Mouse (Mus musculus) hindbrain, embryonic 11.5 days (tissue): ENCODE results near the gene Nploc4. TPM values are rescaled to one million over a fixed set of nuclear protein-coding genes. Genes with fewer than 3 reads are reported as not detected.

Source experiments
- ATAC-seq: fragments of 200-750 bp; cut with Nextera tagmentation; 2 replicates; pipeline ENCODE4 v1.8.0; 2017; ENCODE audit warnings: mild to moderate bottlenecking, moderate TSS enrichment, moderate library complexity; ENCODE audit not compliant: low FRiP score
- DNase-seq: peaks from one replicate; pipeline ENCODE4 v3.0.0-alpha.2; 2015; ENCODE audit warnings: low spot score
- H3K27ac ChIP-seq: fragments of 300-500 bp; sonication (generic); 2 replicates; pipeline ENCODE4 v1.5.1; 2014; ENCODE audit warnings: mild to moderate bottlenecking, low read depth, low read length
- H3K27me3 ChIP-seq: fragments of 300-500 bp; sonication (generic); 2 replicates; pipeline ENCODE4 v1.6.1; 2014; ENCODE audit warnings: mild to moderate bottlenecking, low read length, moderate library complexity, mixed read lengths; ENCODE audit not compliant: control insufficient read depth, insufficient read depth
- H3K36me3 ChIP-seq: fragments of 300-500 bp; sonication (generic); 2 replicates; pipeline ENCODE4 v1.6.1; 2014; ENCODE audit warnings: mild to moderate bottlenecking, low read length, moderate library complexity, mixed read lengths; ENCODE audit not compliant: control insufficient read depth, insufficient read depth
- H3K4me1 ChIP-seq: fragments of 300-500 bp; sonication (generic); replicated peaks from 2 replicates; pipeline ENCODE4 v1.6.1; 2014; ENCODE audit warnings: low read length, mixed read lengths; ENCODE audit not compliant: control insufficient read depth, insufficient read depth
- H3K4me2 ChIP-seq: fragments of 300-500 bp; sonication (generic); replicated peaks from 2 replicates; pipeline ENCODE4 v1.6.1; 2014; ENCODE audit warnings: mild to moderate bottlenecking, low read depth, low read length
- H3K4me3 ChIP-seq: fragments of 300-500 bp; sonication (generic); 2 replicates; pipeline ENCODE4 v1.5.1; 2014; ENCODE audit warnings: low read depth, low read length
- H3K9ac ChIP-seq: fragments of 300-500 bp; sonication (generic); 2 replicates; pipeline ENCODE4 v1.6.1; 2014; ENCODE audit warnings: low read depth, low read length
- H3K9me3 ChIP-seq: fragments of 300-500 bp; sonication (generic); 2 replicates; pipeline ENCODE4 v1.6.1; 2016; ENCODE audit warnings: low read length; ENCODE audit not compliant: control insufficient read depth
- WGBS: fragments of 180-500 bp; shearing (Covaris S2); extraction: QIAGEN DNeasy Blood & Tissue Kit; methylation state at CpG from one replicate; pipeline ENCODE4 v1.1.7; 2014; 5-methylcytosine and 5-hydroxymethylcytosine counted together
- polyA plus RNA-seq: library from polyadenylated mRNA; unstranded; fragments of >200 nt; fragmentation: Nextera tagmentation; extraction: Ambion mirVana; gene quantifications from 2 replicates; pipeline ENCODE4 v1.2.1, GENCODE M21; 2014

Nploc4 gene
- polyA plus RNA-seq, 1 experiment from 2014 or later: 37.5 TPM

- no peaks in the 10 kb centered on the region for H3K27me3 ChIP-seq
- no peaks in the 10 kb centered on the region for H3K9me3 ChIP-seq
- DNase-seq (no peak), ATAC-seq (no peak)
- H3K4me2 ChIP-seq: no peak overlapping the region
- H3K4me1 ChIP-seq: no peaks in the 10 kb centered on the region; the same call in 1 of the 2 replicates
- H3K36me3 ChIP-seq: no peaks in the 10 kb centered on the region
- H3K9ac ChIP-seq: no peak overlapping the region
- H3K27ac ChIP-seq: no peak overlapping the region
- WGBS: 68% methylated on average over 3 of the region's 3 CpGs
- no peak overlapping the region for H3K4me3 ChIP-seq
Measured at GRCm38 (mm10) chr11:120452246-120452645, 14.7 kb upstream of the Nploc4 start.

GRCm38 (mm10) chr11:120447179-120447578 is 9.7 kb upstream of the Nploc4 start:
- Histone ChIP-seq H3K9me3 (no peaks in the 10 kb centered on the region), H3K9ac (no peak overlapping the region), H3K27ac (no peak overlapping the region), H3K4me3 (no peak overlapping the region), H3K4me2 (no peak overlapping the region), H3K27me3 (no peaks in the 10 kb centered on the region), H3K36me3 (no peaks in the 10 kb centered on the region), H3K4me1 (no peaks in the 10 kb centered on the region)
- no peak for ATAC-seq
- 73% methylated on average over 7 of the region's 7 CpGs for WGBS
- DNase-seq: no peak

- H3K4me3 ChIP-seq: no peak overlapping the region
- no peaks in the 10 kb centered on the region for H3K36me3 ChIP-seq
- DNase-seq (no peak), ATAC-seq (no peak)
- no peak overlapping the region for H3K9ac ChIP-seq
- H3K27me3 ChIP-seq: no peaks in the 10 kb centered on the region
- H3K9me3 ChIP-seq: no peaks in the 10 kb centered on the region
- H3K4me2 ChIP-seq: no peak overlapping the region
- no peak overlapping the region for H3K27ac ChIP-seq
- WGBS: 88% methylated on average over 3 of the region's 3 CpGs
- no peaks in the 10 kb centered on the region for H3K4me1 ChIP-seq
Measured at GRCm38 (mm10) chr11:120445475-120445874, 8.0 kb upstream of the Nploc4 start.

- no peaks in the 10 kb centered on the region for H3K27me3 ChIP-seq
- DNase-seq (no peak), ATAC-seq (no peak)
- no peak overlapping the region for H3K4me3 ChIP-seq
- WGBS: 69% methylated on average over 6 of the region's 6 CpGs
- H3K4me1 ChIP-seq: no peaks in the 10 kb centered on the region
- no peak overlapping the region for H3K9ac ChIP-seq
- H3K27ac ChIP-seq: no peak overlapping the region
- H3K4me2 ChIP-seq: no peak overlapping the region
- H3K9me3 ChIP-seq: no peaks in the 10 kb centered on the region
- no peaks in the 10 kb centered on the region for H3K36me3 ChIP-seq
Measured at GRCm38 (mm10) chr11:120444106-120444505, 6.6 kb upstream of the Nploc4 start.

GRCm38 (mm10) chr11:120442765-120443280 is 5.3 kb upstream of the Nploc4 start:
- no peak overlapping the region for H3K4me2 ChIP-seq
- no peaks in the 10 kb centered on the region for H3K36me3 ChIP-seq
- H3K27ac ChIP-seq: no peak overlapping the region
- WGBS: 89% methylated on average over 3 of the region's 3 CpGs
- ATAC-seq (no peak), DNase-seq (no peak)
- H3K27me3 ChIP-seq: no peaks in the 10 kb centered on the region
- H3K9ac ChIP-seq: no peak overlapping the region
- H3K4me3 ChIP-seq: no peak overlapping the region
- H3K9me3 ChIP-seq: no peaks in the 10 kb centered on the region
- H3K4me1 ChIP-seq: no peaks in the 10 kb centered on the region

GRCm38 (mm10) chr11:120442344-120442743 is 4.8 kb upstream of the Nploc4 start, which contains the start of gene Tspan10:
Tspan10 (plus strand) TSS chr11:120442644.
- Histone ChIP-seq H3K9ac (0 out of 2 replicates have a peak within 1 kb of the TSS, but pooled peaks have one; percentile 16), H3K36me3 (no peaks in the 10 kb centered on the region), H3K4me3 (no peak within 1 kb of the TSS), H3K27ac (no peak within 1 kb of the TSS), H3K4me1 (no peaks in the 10 kb centered on the region), H3K4me2 (no peak within 1 kb of the TSS), H3K9me3 (no peaks in the 10 kb centered on the region), H3K27me3 (no peaks in the 10 kb centered on the region)
- ATAC-seq (no peak), DNase-seq (no peak)
- 93% methylated on average over 3 of the region's 3 CpGs for WGBS

DNA sequence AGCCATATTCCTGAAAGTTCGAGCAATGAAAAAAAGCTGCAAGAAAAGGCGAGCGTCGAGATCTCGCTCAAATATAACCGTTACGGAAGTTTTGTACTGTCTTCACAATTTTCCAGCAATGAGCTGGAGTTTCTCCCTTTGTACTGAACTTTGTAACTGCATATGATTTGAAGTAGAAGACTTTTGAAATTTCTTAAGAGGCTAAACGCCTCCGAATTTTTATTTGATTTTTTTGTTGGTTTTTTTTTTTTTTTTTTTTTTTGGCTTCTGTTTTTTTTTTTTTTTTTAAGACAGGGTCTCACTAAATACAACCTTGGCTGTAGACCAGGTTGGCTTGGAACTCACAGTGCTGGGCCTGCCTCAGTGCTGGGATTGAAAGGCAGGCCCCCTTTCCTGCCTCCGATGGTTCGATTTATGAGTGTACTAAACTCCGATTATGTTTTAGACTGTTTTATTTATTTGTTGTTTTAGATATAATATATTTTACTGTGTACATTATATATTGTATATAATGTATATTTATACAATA is 413 bp upstream of the Nploc4 start:
- ATAC-seq (no peak), DNase-seq (no peak)
- Histone ChIP-seq H3K9me3 (no peaks in the 10 kb centered on the region), H3K27ac (no peak overlapping the region), H3K36me3 (no peaks in the 10 kb centered on the region; the same call in 1 of the 2 replicates), H3K4me3 (peak overlapping the region; percentile 94), H3K9ac (peak overlapping the region; percentile 98; the same call in 1 of the 2 replicates), H3K27me3 (no peaks in the 10 kb centered on the region), H3K4me2 (peak overlapping the region; percentile 90; the same call in 1 of the 2 replicates), H3K4me1 (peaks cover 7% of the 10 kb centered on the region)
- WGBS: 31% methylated on average over 12 of the region's 12 CpGs

DNA sequence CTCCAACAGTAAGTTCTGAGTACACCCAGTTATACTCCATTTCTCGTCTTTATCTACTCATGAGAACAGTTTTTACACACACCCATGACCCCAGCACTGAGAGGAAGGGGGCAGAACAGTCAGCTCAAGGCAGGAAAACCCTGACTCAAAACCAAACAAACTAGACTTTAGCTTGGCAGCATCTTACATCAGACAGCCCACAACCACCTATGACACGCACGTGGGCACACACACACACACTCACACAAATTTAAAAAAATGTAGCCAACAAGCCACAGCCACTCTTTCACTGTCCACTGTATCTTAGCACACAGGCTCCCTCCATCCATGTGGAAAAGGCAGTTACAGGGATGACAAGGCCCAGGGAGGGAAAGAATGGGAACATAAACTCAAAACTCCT is 10.8 kb downstream of the Nploc4 start:
- H3K27me3 ChIP-seq: no peaks in the 10 kb centered on the region
- no peak overlapping the region for H3K27ac ChIP-seq
- no peak for DNase-seq

More for the DNA sequence above, 10.8 kb downstream of the Nploc4 start:
- H3K4me3 ChIP-seq: no peak overlapping the region
- no peak for ATAC-seq
- 0 out of 2 replicates have a peak, but pooled peaks cover 4% of the 10 kb centered on the region for H3K36me3 ChIP-seq
- no peaks in the 10 kb centered on the region for H3K4me1 ChIP-seq
- H3K9ac ChIP-seq: no peak overlapping the region
- 95% methylated on average over 3 of the region's 3 CpGs for WGBS
- no peak overlapping the region for H3K4me2 ChIP-seq
- H3K9me3 ChIP-seq: no peaks in the 10 kb centered on the region
